Mouse (Mus musculus) urinary bladder, postnatal 14 days (tissue): ENCODE results near the gene Tmem43.

Experiments used
- DNase-seq: peaks from one replicate; pipeline ENCODE4 v3.0.0; 2021; ENCODE audit warnings: low spot score

Tmem43 gene

GRCm38 (mm10) chr6:91534268-91534667 is 60.8 kb downstream of the Tmem43 start:
- DNase-seq = no peak

GRCm38 (mm10) chr6:91535231-91535630 is 61.7 kb downstream of the Tmem43 start:
- DNase-seq = no peak

DNA sequence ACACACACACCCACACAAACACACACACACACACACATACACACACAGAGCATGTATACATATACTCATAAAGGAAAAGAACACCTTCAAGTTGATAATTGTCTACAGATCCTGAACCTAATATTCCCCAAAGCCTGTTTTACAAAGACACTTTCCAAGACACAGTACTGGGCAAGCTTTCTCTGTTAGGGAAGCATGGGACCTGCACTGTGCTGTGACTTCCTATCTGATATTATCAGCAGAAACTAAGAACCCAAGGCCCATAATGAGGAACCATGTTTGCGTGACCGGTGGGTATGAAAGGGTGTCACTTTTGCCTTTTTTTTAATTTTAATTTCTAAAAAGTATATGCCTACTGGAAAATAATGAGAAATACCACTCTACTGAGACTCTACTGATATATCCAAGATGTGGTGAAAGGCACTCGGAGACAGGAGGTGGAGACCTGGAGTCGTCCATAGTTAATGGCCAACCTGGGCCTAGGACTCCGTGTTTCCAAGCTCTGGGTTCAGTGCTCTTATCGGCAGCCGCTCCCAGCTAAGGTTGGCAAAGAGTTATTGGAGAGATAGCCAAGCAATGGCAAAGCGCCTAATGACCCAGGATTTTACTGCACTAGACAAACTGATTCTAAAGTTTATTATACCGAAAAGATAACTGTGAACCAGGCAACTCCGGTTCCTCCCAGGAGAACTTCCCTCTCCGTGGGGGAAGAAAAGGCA is 62.7 kb downstream of the Tmem43 start:
- peak; percentile 32 for DNase-seq
